Mouse (Mus musculus) central nervous system, embryonic 11.5 days (tissue): Measurements from ENCODE around the gene Nr3c2. TPM values are rescaled to one million over a fixed set of nuclear protein-coding genes. Genes with fewer than 3 reads are reported as not detected.

Experiments
- polyA plus RNA-seq: library from polyadenylated mRNA; depleted of rRNA; stranded (reverse); fragments of >200 nt; gene quantifications from 2 replicates; pipeline ENCODE4 v1.2.3, GENCODE M21; 2012; rRNA removed

The Nr3c2 gene
- polyA plus RNA-seq = 0.17 and 0.26 TPM in 2 replicates

DNA sequence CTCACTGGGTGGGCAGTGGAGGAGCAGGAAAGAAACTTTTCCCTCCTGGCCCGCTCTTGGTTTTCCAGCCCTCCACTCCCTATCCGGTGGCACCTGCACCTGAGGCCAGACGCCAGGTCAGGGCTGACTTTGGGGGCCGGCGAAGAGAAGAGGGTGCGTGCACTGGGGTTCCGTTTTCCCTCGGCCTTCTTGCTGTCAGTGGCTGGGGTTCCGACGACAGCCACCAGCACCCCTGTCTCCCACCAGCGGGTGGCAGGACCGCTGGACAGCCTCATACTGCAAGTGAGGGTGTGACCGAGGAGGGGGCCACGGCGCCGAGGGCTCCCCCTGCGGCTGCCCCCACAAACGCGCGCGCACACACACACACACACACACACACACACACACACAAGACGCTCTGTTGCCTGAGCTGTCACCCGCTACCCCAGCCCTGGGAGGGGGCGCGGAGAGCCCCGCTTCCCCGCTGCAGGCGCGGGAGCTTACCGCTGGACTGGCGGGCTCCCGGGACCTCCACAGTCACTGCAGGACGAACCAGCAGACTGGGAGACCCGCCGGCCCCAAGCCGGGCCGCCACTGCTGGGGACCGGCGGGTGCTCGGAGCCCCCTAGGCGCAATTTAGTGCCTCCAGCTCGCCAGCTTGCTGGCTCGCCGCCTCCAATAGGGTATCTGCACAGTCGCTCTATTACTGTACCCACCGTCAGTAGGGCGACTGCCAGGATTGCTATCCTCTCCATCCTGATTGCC lies at the start of gene Nr3c2:
TSS of gene Nr3c2 (plus strand) at position 32 of the 744 bp plus-strand sequence.

